In the genomic region with DNA sequence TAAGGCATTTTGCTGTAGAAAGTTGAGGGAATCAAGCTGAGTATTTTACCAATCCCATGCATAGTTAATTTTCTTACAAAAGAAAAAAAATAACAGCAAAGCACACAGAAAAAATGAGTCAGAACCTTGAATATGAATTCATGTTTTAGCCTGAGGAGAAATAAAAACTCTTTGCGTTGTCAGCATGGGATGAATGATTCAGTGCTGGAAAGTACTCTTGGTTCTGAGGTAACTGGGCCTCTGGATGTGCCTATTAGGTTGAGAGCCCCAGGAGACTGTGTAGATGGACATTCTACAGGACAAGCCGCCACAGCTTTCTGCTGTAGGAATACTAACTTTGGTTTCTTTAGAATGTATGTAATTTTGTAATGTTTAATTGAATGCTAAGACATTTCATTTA, we compare ENCODE assay signal across 21 mouse cellular contexts.
"Had no signal": no experiment of that assay in that cellular context is flagged by ENCODE, and none has a peak within 500 bp of the region (broad histone marks: within the 10 kb centered on the region; RNA-seq: fewer than 3 reads in every experiment).

No protein-coding gene starts in this region.

- H3K4me3 ChIP-seq: kidney, embryonic 15.5 days; limb, embryonic 13.5 days; liver, embryonic 12.5 days; liver, embryonic 15.5 days; lung, embryonic 15.5 days; megakaryocyte, embryonic 14.5 days; midbrain, embryonic 10.5 days; midbrain, embryonic 13.5 days; myocyte; neural tube, embryonic 13.5 days had no signal

- H3K27me3 ChIP-seq: kidney, embryonic 15.5 days; limb, embryonic 13.5 days; liver, embryonic 12.5 days; liver, embryonic 15.5 days; lung, embryonic 15.5 days; megakaryocyte, embryonic 14.5 days; midbrain, embryonic 13.5 days; neural tube, embryonic 13.5 days had no signal

- H3K4me2 ChIP-seq: kidney, embryonic 15.5 days; limb, embryonic 13.5 days; liver, embryonic 12.5 days; liver, embryonic 15.5 days; lung, embryonic 15.5 days; midbrain, embryonic 13.5 days; neural tube, embryonic 13.5 days had no signal

- H3K9ac ChIP-seq: kidney, embryonic 15.5 days; limb, embryonic 13.5 days; liver, embryonic 12.5 days; liver, embryonic 15.5 days; lung, embryonic 15.5 days; midbrain, embryonic 13.5 days; neural tube, embryonic 13.5 days had no signal

- ATAC-seq: liver, embryonic 12.5 days; midbrain, embryonic 13.5 days; midbrain, embryonic 16.5 days had no signal

- DNase-seq: kidney, adult 8-10 months; kidney, postnatal 10 days; left cerebral cortex, postnatal 4 days; liver; lung, adult 18-20 months; lung, postnatal 10 days; lung, postnatal 36 days; retina, postnatal 1 day; right cerebral cortex, postnatal 4 days; thymus, postnatal 25 days had no signal

- H3K4me1 ChIP-seq: limb, embryonic 13.5 days; midbrain, embryonic 10.5 days had no signal

- H3K27ac ChIP-seq: kidney, embryonic 15.5 days; limb, embryonic 13.5 days; liver, embryonic 12.5 days; liver, embryonic 15.5 days; lung, embryonic 15.5 days; midbrain, embryonic 10.5 days; midbrain, embryonic 13.5 days; neural tube, embryonic 13.5 days had no signal

- H3K9me3 ChIP-seq: kidney, embryonic 15.5 days; limb, embryonic 13.5 days; liver, embryonic 12.5 days; liver, embryonic 15.5 days; lung, embryonic 15.5 days; megakaryocyte, embryonic 14.5 days; midbrain, embryonic 10.5 days; midbrain, embryonic 13.5 days; neural tube, embryonic 13.5 days had no signal
